Mouse (Mus musculus): ENCODE data around the gene Samd3.

DNA sequence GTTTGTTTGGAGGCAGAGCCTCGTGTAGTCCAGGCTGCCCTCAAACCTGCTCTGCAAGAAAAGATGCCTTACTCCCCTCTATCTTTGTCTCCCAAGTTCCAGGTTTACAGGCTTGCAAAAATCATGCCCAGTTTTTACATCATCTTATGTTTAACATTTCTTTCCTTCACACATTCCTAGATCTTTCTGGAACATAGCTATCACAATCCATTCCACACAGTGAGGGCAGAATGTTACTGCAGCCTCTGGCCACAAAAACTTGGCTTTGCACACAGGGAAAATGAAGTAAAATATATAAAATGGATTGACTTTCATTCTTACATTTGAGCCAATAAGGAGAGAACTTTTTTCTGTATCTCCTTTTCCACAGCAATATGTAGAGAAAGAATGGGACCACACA lies 9.6 kb downstream of the Samd3 start:
- TF ChIP-seq POLR2A (IDR thresholded peaks at IDR 0.05; ENCODE audit: insufficient read depth, low read depth, low read length) (no peak), CTCF (IDR thresholded peaks at IDR 0.05; ENCODE audit: insufficient read depth, low read depth, low read length) (no peak)

Data from olfactory bulb, adult 2 months (tissue).